Mouse (Mus musculus): ENCODE data around the gene Mgme1.

DNA sequence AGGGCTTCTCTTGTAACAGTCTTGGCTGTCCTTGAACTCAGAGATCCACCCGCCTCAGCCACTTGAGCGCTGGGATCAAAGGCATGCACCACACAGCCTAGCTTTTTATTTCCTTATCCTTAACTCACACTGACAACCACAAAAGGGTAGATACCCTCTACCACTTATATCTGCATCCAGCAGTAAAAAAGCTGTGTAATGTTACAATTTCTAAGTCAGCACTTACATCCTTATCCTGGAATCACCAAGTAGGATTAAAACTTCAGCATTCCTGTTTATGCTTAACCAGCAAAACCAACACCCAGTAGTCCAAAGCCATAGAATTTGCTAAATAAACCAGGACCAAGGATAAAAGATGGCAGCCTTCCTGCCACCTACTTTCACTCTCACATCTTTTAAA, 7.6 kb upstream of the Mgme1 start:
- TF ChIP-seq USF2 (conservative IDR thresholded peaks at IDR 0.05; ENCODE audit: low read depth, low read length) (no peak), SIN3A (IDR thresholded peaks at IDR 0.05; ENCODE audit: low read length) (no peak), JUND (conservative IDR thresholded peaks at IDR 0.05; ENCODE audit: low read depth, low read length) (no peak), RAD21 (IDR thresholded peaks at IDR 0.05; ENCODE audit: low read depth, low read length) (no peak), TCF12 (IDR thresholded peaks at IDR 0.05; ENCODE audit: low read depth, low read length) (no peak), CTCF (conservative IDR thresholded peaks at IDR 0.05 in 1 of 2, IDR thresholded peaks at IDR 0.05 in 1 of 2; ENCODE audit: low read depth in 2 of 2, low read length in 2 of 2) (no peak)
